Mouse (Mus musculus) small intestine, adult 2 months (tissue): ENCODE results near the gene Itpr3. TPM values are rescaled to one million over a fixed set of nuclear protein-coding genes. Genes with fewer than 3 reads are reported as not detected.

Experiments used
- H3K27ac ChIP-seq: fragments of 200-500 bp; 2 replicates; pipeline ENCODE4 v1.5.1; 2012; ENCODE audit warnings: low read depth, low read length, control low read depth, inconsistent platforms; ENCODE audit not compliant: insufficient read depth
- H3K27me3 ChIP-seq: fragments of 200-500 bp; 2 replicates; pipeline ENCODE4 v1.6.1; 2012; ENCODE audit warnings: mild to moderate bottlenecking, moderate library complexity, low read length, inconsistent platforms; ENCODE audit not compliant: control insufficient read depth, insufficient read depth
- H3K36me3 ChIP-seq: fragments of 200-500 bp; 2 replicates; pipeline ENCODE4 v1.6.1; 2012; ENCODE audit warnings: mild to moderate bottlenecking, low read length, control low read depth, inconsistent platforms; ENCODE audit not compliant: control insufficient read depth, insufficient read depth
- H3K4me1 ChIP-seq: fragments of 200-500 bp; 2 replicates; pipeline ENCODE4 v1.6.1; 2012; ENCODE audit warnings: low read length, inconsistent platforms, mixed read lengths; ENCODE audit not compliant: control insufficient read depth, insufficient read depth, insufficient read length
- H3K4me3 ChIP-seq: fragments of 200-500 bp; 2 replicates; pipeline ENCODE4 v1.5.1; 2012; ENCODE audit warnings: low read depth, mild to moderate bottlenecking, control low read depth, inconsistent platforms, low read length, moderate library complexity
- CTCF ChIP-seq: fragments of 200-500 bp; IDR thresholded peaks from 2 replicates; pipeline ENCODE4 v1.5.1; 2012; ENCODE audit warnings: low read depth, mild to moderate bottlenecking, control low read depth, inconsistent platforms, low read length, moderate library complexity, mixed read lengths; ENCODE audit not compliant: insufficient replicate concordance, insufficient read length; ENCODE audit errors: extremely low read depth
- POLR2A ChIP-seq: fragments of 200-500 bp; IDR thresholded peaks from 2 replicates; pipeline ENCODE4 v1.6.1; 2012; ENCODE audit warnings: low read depth, mild to moderate bottlenecking, control low read depth, inconsistent platforms, low read length, moderate library complexity
- WGBS: fragments of 180-500 bp; shearing (Covaris S2); methylation state at CpG from one replicate; pipeline ENCODE4 v1.1.7; 2018; 5-methylcytosine and 5-hydroxymethylcytosine counted together
- polyA plus RNA-seq: library from polyadenylated mRNA; depleted of rRNA; stranded (reverse); fragments of >200 nt; gene quantifications from 2 replicates; pipeline ENCODE4 v1.2.3, GENCODE M21; 2012

Gene Itpr3
- polyA plus RNA-seq, 1 experiment, result 66.7 TPM

- 87% methylated on average over 2 of the region's 2 CpGs for WGBS
- Histone ChIP-seq H3K4me3 (no peak overlapping the region), H3K36me3 (peaks cover 45% of the 10 kb centered on the region), H3K27me3 (no peaks in the 10 kb centered on the region), H3K4me1 (peaks cover 9% of the 10 kb centered on the region), H3K27ac (no peak overlapping the region)
- TF ChIP-seq POLR2A, result no peak
- TF ChIP-seq CTCF, result no peak
Measured at GRCm38 (mm10) chr17:27123103-27123502, 66.0 kb downstream of the Itpr3 start.

- WGBS, result 89% methylated on average over 7 of the region's 7 CpGs
- H3K27me3 ChIP-seq, result no peaks in the 10 kb centered on the region
- no peak for TF ChIP-seq CTCF
- TF ChIP-seq POLR2A, result no peak
- peaks cover 9% of the 10 kb centered on the region for H3K4me1 ChIP-seq
- H3K27ac ChIP-seq, result no peak overlapping the region
- H3K36me3 ChIP-seq, result peaks cover 40% of the 10 kb centered on the region
- H3K4me3 ChIP-seq, result no peak overlapping the region
Measured at GRCm38 (mm10) chr17:27123813-27124375, 66.8 kb downstream of the Itpr3 start.

GRCm38 (mm10) chr17:27125185-27125584 lies 68.1 kb downstream of the Itpr3 start:
- peaks cover 29% of the 10 kb centered on the region for H3K36me3 ChIP-seq
- TF ChIP-seq CTCF (peak; percentile 83), POLR2A (no peak)
- no peak overlapping the region for H3K4me3 ChIP-seq
- no peaks in the 10 kb centered on the region for H3K27me3 ChIP-seq
- peaks cover 9% of the 10 kb centered on the region for H3K4me1 ChIP-seq
- no peak overlapping the region for H3K27ac ChIP-seq
- WGBS, result 36% methylated on average over 12 of the region's 12 CpGs

- Histone ChIP-seq H3K36me3 (peaks cover 25% of the 10 kb centered on the region), H3K27me3 (no peaks in the 10 kb centered on the region), H3K27ac (no peak overlapping the region), H3K4me3 (no peak overlapping the region), H3K4me1 (peaks cover 9% of the 10 kb centered on the region)
- WGBS, result 95% methylated on average over 11 of the region's 11 CpGs
- TF ChIP-seq CTCF (no peak), POLR2A (no peak)
Measured at GRCm38 (mm10) chr17:27125669-27126202, 68.6 kb downstream of the Itpr3 start.

GRCm38 (mm10) chr17:27126974-27127373 lies 69.9 kb downstream of the Itpr3 start:
- Histone ChIP-seq H3K36me3 (peaks cover 17% of the 10 kb centered on the region), H3K27ac (no peak overlapping the region)
- WGBS, result 81% methylated on average over 10 of the region's 10 CpGs

GRCm38 (mm10) chr17:27128189-27128588 lies 71.1 kb downstream of the Itpr3 start:
- peaks cover 8% of the 10 kb centered on the region; the same call in 1 of the 2 replicates for H3K36me3 ChIP-seq
- H3K4me3 ChIP-seq, result no peak overlapping the region
- 90% methylated on average over 5 of the region's 5 CpGs for WGBS
- H3K4me1 ChIP-seq, result peaks cover 4% of the 10 kb centered on the region
- no peaks in the 10 kb centered on the region for H3K27me3 ChIP-seq
- no peak overlapping the region for H3K27ac ChIP-seq
- TF ChIP-seq CTCF (no peak), POLR2A (no peak)

More at GRCm38 (mm10) chr17:27126974-27127373, 69.9 kb downstream of the Itpr3 start:
- Histone ChIP-seq H3K27me3 (no peaks in the 10 kb centered on the region), H3K4me1 (peaks cover 4% of the 10 kb centered on the region), H3K4me3 (no peak overlapping the region)
- TF ChIP-seq POLR2A, result no peak
- no peak for TF ChIP-seq CTCF

- Histone ChIP-seq H3K36me3 (peaks cover 2% of the 10 kb centered on the region; the same call in 1 of the 2 replicates), H3K27me3 (no peaks in the 10 kb centered on the region), H3K4me3 (no peak overlapping the region), H3K4me1 (peaks cover 9% of the 10 kb centered on the region), H3K27ac (no peak overlapping the region)
- 53% methylated on average over 13 of the region's 13 CpGs for WGBS
- TF ChIP-seq CTCF, result no peak
- TF ChIP-seq POLR2A, result no peak
Measured at GRCm38 (mm10) chr17:27129291-27129690, 72.2 kb downstream of the Itpr3 start.
